Mouse (Mus musculus): ENCODE measurements at regions not wholly inside any gene's neighbourhood (a gene's known extent, or its start where the extent isn't known, plus 50 kb on each side); places are given as distances from the start of the nearest gene placed in this dataset.

DNA sequence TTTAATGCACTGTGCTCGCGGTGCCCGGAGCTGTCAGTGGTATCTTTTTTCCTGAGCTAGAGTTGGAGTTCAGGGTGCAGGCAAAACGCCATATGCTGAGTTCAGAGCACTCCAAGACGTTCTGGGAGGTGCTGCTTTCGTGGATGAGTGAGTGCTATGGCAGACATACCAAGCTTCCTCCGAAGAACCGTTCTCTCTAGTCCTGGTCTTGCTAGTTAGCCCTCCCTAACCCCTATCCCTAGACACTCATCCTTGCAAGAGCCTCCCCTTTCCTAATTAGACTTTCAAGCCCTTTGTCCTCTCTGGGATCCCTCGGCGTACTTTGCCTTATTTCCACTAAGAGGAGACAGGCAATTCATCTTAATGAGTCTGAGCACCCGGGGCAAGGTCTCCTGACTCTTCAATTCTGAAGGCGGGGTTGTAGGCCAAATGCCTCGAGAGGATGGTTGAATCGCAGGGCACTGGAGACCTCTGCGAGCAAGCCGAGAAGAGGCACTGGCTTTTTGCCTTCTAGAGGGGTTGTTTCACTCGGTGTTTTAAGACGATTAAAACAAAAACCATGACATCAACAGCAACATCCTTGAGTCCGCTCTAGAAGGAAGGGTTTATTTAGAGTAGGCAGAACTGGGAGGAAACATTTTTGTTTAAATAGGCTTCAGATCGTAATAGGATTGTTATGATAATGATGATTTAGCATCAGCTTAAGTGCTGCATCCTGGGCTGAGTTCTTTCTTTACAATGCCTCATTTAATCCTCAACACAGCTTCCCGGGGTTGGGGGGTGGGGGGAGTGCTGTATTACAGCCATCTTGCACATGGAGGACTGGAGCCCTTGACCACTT is 243.6 kb downstream of the Ndfip2 start:
- DNase-seq (ENCODE audit: extremely low read depth, low read depth) = no peak

DNA sequence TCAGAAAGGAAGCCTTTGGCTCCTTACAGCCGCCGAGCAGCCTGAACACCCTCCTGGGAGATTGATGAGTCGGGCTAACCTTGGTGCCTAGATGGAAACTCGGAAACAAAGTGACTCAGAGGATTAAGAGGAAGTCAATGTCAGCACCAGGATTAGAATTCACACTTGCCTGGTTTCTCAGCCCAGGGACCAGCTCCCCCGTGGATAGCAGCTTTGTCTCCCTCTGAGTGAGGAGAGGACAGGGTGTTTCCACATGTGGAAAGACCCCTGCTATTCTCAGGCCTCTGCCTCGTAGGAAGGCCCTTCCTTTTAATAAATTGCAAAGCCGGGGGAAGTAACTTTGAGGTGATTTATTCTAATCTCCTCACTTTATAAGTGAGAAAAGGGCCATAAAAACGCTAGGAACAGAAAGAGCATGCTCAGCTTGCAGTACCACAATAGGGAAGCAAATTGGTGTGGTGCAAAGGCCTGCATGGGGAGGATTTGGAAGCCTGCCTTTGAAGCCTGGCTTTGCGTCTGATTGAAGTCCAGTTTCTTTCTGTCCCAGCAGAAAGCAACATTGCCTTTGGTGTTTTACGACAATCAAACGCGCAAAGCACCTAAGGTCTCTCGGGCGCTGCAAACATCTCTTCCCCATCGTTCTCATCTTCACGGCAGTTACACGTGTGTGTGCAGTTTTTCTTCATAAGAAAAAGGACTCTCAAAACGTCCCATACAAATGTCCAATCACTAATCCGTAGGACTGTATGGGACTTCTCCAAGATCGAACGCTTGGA is 242.8 kb downstream of the Ndfip2 start:
- DNase-seq (ENCODE audit: extremely low read depth, low read depth) = no peak

DNA sequence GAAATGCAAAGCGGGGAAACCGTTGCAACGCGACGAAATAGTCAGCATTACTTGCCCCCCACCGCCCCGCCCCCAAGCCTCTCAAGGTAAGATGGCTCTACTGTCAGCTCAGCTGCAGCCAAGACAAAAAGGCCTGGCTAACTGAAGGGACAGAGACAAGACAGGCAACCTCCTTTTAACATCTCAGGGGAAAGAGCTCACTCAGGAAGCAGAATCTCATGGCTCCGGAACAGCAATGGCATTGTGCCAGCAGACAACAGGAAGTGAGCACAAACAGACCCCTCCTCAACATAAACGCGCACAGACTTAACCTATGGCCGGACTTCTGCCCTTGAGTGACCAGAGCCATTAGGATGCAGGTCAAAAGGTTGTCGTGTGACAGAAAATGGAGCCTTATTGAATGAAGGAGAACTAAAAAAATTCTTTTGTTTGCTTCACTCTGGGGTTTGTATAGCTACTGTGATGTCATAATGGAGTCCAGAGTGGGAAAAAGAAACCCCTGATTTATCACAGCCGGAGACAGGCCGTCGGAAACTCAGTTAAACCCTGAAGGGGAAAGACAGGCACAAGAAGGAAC is 241.0 kb downstream of the Ndfip2 start:
- no peak for DNase-seq (ENCODE audit: extremely low read depth, low read depth)

DNA sequence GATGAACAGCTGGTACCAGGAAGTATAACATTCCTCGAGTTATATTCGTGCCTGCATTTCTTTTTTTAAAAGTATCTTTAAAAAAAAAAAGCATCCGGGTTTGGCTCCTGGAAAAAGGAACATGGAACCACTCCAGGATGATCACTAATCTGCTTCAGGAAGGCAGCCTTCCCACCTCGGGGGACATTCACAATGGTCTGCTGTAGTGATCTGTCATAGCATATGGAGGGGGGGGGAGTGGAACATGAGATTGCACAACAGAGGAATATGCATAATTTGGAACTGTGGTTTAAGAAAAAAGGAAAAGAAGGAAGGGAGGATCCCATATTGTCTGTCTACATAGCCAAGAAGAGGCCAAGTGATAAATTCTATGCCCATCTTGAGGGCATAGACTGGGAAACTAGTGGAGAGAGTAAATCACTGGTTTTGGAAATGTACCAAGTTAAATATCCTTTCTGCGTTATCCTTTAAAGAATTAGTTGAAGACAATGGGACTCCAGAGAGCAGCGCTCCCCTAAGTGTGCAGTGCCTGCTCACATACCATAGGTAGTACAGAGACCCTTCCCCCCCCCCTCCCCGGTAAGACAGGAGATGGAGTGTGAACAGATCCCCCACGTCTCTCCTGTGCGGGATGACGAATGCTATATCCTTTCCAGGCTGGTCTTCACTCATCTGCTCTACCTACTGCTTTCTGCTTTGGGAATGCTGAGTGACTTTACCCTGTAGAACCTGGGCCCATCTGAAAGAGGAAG is 240.0 kb downstream of the Ndfip2 start:
- DNase-seq (ENCODE audit: extremely low read depth, low read depth) = no peak

DNA sequence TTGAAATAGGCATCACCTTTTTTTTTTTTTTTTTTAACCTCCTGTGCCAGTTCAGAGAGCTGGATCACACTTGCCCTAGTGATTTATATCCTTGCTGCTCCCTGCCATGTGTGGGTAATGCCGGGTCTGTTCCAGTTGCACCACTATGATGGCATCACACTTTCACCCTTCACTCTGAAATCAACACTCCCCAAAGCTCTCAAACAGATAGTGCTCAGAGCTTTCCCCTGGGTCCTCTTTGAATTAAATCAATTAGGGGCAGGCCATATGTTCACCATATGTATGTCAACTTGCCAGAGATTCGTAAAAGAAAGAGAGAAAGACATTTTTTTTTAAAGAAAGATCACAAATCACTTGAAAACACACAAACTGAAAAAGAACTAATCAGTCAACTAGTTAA is 236.8 kb downstream of the Ndfip2 start:
- DNase-seq (ENCODE audit: extremely low read depth, low read depth) = no peak

DNA sequence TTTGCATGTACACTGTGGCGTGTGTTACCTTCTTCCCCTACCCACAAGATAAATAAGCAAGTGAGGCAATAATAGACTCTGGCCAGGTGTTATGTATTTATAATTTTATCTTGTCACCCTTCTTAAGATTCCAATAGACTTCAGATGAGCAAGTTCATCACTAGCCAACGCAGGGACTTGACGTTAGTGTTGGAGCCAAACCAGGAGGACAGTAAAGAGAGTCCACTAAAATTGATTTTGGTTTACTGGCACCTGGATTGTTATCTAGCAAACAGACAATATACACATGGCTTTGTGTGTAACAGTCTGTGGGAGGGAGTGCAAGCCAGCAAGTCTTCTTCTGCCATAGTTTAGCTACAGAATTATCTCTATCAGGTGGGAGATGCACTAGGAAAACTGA is 236.0 kb downstream of the Ndfip2 start:
- DNase-seq (ENCODE audit: extremely low read depth, low read depth) = no peak

DNA sequence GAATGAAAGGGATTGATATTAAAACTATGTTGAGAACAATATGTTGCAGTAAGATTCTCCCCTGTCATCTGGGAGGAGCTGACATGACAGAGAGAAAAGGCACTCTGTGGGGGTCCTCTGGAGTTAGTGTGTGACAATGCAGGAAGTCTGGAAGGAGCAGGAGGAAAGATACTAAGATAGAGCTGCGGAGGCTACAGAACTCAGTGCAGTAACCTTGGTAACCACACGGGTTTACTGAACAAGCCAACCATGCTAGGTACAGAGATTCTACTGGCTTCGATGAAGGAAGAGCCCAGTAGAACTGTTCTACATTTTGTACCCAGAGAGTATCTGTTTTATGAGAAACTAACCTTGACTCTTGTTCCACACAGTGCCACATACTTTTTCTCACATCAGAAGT is 231.8 kb downstream of the Ndfip2 start:
- DNase-seq (ENCODE audit: extremely low read depth, low read depth) = no peak

DNA sequence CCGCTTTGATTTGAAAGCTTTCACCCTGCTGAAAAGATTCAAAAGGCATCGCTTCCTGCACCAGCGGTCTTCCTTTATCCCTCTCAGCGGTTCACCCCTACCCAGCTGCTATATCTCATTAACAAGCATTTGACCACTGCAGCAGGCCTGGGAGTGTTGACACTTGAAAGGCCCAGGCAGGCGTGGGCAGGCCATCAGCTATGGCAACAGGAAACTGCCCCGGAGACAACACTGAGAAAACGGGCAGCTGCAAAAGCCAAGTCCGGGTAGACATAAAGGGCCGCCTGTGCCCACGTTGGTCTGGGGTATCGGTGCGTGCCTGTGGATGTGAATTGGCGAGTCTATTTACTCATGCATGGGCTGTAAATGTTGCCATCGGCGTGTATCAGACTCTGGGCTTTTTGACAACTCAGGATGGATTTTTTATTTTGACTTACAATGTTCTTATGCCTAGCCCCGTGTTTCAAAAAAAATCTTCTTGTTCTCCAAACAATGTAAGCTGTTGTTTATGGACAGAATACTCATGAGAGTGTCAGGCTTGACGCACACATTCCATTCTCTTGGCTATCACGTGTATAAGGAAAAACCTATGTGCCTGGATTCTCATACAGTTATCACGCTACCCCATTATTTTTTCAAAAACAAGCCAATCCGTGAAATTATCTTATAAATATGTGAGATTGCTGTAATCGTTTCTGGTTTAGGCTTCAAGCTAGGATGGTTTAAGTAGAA is 225.1 kb downstream of the Ndfip2 start:
- DNase-seq (ENCODE audit: extremely low read depth, low read depth) = no peak

DNA sequence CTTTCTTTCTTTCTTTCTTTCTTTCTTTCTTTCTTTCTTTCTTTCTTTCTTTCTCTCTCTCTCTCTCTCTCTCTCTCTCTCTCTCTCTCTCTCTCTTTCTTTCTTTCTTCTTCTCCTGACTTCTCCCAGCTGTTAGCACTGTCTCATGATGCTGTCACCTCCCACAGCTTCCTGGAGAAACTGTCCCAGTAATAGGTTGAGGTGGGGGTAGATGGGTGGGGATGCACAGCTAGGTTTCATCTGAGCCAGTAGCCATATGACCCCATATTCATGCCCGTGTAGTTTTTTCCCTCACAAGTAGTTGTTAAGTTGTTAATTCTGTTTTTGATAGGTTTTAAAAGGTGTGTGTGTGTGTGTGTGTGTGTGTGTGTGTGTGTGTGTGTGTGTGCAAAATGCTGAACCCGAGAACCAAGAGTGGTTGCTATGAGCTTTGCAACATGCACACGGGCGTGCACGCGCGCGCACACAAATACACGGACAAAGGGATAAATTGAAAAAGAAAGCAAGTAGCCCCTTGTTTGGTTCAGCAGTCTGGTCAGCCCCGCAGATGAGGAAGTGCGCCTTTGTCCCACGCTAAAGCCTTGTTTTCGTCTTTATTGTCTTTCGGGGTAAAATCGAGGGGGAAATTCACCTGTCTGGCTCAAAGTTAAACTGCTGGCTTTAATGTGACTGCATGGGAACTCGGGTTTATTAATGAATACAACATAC is 224.4 kb downstream of the Ndfip2 start:
- no peak for DNase-seq (ENCODE audit: extremely low read depth, low read depth)

DNA sequence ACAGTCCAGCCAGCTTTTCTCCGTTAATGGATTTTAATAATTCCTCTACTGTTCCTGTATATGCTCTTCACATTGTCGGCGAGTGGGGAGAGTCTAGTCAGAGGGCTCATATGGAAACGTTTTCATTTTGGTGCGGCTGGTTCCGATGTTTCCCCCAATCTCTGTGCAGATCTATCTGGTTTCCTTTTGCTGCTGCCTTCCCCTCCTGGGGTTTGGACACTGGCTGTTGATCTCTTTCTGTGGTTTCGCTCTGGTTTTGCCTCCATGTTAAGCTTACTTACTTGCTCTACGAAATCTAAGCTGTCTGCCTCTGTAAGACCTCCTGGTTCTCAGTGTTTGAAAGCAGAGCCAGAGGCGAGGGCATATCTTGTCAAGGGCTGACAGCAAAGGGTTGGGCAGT is 221.7 kb downstream of the Ndfip2 start:
- no peak for DNase-seq (ENCODE audit: extremely low read depth, low read depth)

DNA sequence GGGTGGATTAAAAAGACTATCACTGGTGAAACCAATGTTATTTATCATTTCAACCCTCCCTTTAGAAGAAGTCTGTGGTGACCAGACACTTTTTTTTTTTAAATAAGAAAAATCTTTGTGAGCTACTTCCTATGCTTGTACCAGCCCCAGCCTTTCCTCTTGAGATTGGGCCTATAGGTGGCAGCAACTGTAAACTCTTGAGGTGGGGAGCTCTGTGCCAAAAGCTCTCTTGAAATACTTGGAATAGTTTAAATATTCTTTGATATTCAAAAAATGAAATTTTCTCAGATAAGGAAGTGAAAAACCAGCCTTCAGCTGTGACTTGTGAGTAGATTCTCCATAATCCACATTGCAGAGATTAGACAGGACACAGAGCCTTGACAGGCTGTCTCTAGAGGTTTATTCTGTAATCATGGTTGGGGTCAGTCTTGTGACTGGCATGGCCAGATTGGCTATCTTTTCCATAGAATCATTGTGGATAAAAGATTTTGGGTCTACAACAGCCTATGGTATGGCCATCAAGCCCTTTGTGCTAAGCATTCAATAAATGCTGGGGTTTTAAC is 216.7 kb downstream of the Ndfip2 start:
- DNase-seq (ENCODE audit: extremely low read depth, low read depth) = no peak

DNA sequence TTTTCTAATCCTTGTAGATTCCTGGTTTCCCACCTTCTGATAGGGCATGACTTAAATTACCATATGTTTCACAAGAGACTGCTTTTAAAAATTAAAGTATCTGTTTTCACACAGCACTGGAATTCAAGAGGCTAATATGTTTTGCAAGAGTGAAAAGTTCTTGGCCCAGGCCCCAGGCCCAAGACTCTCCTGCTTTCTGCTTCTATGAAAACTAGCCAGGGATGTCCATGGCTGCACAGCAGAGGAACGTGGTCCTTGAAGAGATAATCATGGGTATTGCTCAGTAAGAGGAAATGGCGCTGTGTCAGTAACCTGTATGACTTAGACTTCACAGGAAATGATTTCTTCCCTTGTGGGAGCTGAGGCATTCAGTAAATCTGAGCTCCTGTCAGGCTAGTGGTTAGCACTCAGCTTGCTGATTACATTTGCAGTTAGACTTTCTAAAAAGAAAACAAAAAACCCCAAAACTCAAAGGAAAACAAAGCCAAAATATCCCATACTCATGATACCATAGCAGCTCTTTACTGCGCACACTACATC is 190.6 kb downstream of the Ndfip2 start:
- no peak for DNase-seq (ENCODE audit: extremely low read depth, low read depth)

DNA sequence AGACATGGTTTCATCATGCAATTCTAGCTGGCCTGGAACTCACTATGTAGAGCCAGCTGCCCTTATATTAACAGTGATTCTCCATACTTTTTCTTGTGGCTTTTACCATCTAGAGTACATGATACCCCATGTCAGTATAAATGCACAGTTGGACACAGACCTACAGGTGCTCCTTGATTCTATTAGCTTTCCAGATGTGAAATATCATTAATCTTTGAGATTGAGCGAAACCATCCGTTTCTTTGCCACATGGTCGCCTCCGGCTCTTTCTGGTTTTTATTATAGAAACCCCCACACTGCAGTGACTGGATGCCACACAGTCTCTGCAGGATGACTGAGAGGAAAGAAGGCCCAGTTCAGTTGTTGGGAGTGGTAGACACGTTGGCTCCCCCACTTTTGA is 188.7 kb downstream of the Ndfip2 start:
- DNase-seq (ENCODE audit: extremely low read depth, low read depth) = no peak

DNA sequence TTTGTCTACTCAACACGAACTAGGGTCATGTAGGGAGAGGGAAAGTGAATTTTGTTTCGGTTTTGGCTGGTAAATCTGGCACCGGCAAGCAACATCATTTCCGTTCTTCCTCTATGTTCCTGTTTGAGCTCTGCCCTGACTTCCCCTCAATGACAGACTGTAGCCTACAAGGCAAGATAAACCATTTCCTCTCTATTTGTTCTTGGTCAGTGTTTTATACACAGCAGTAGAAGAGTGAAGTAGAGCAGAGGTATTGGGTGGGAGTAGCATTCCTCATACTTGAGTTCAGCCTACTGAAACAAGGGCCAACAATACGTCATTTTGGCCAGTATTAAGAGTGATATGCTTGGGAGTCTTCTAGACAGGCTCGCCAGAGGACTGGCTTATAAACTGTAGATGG is 177.0 kb downstream of the Ndfip2 start:
- no peak for DNase-seq (ENCODE audit: extremely low read depth, low read depth)

DNA sequence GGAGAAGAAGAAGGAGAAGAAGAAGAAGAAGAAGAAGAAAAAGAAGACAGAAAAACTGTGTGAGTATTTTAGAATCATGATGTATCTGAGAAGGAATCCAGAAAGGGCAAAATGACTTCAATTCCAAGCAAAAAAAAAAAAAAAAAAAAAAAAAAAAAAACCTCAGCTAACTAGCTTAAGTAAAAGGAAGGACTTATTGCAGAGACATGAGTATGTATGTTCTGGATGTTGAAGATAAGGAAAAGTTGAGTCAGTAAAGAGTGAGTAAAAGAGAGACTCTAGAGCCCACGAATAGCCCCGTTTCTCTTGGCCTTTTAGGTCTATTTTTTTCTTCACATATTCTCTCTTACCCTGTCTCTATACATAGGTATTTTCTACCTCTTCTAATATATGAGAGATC is 175.1 kb downstream of the Ndfip2 start:
- DNase-seq (ENCODE audit: extremely low read depth, low read depth) = no peak

DNA sequence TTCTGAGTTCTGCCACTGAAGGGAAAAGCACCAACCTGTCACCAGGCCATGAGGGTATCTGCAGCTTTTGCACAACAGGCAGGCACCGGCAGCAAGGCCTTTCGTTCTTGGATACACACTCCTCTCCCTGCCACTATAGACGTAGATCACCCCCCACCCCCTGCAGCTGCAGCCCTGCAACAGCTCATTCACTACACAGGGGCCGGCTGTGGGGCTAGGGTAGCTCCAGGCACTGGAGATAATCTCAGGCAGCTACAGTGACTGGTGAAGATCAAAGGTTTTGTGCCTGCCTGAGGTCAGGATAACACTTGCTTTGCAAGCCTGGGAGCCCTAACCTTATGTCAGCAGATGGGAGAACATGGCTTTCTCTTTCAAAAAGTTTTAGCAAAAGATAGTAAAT is 174.3 kb downstream of the Ndfip2 start:
- DNase-seq (ENCODE audit: extremely low read depth, low read depth) = no peak

DNA sequence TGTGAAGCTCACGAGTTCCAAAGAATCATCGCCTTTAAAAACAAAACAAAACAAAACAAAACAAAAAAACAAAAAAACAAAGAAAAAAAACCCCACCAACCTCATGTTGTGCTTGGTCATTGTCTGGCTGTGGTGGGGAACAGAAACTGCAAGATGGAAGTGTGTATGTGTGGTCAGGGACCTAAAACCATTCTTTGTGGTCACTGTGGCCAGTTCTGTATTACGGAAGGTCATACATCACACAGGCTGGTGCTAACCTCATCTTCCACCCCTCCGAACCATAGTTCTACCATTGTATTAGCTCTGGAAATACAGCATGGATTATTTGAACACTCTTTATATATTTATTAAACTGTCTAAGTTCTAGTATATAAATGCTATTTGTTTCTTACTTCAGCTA is 173.2 kb downstream of the Ndfip2 start:
- no peak for DNase-seq (ENCODE audit: extremely low read depth, low read depth)

DNA sequence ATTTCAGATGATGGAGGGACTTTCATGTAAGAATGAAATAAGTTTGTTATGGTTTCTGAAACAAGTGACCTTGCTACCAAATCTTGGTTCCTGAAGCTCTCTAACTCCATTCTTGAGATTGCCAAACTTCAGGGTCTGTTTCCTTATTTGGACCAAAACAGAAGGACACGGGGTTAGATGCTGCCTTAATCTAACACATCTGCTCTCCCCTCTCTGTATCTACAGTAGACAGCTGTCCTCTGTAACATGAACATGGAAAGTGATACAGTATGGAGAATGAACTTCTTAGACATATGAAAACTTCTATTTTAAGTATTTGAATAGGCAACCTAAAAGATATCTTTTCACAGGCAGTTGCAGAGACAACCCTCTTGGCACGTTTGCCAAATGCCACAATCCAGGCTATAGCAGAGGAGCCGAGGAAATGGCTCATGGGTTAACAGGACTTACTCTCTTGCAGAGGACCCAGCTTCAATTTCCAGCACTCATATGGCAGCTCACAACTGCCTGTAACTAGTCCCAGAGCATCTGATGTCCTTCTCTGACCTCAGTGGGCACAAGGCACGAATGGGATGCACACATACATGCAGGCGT is 171.4 kb downstream of the Ndfip2 start:
- no peak for DNase-seq (ENCODE audit: extremely low read depth, low read depth)

DNA sequence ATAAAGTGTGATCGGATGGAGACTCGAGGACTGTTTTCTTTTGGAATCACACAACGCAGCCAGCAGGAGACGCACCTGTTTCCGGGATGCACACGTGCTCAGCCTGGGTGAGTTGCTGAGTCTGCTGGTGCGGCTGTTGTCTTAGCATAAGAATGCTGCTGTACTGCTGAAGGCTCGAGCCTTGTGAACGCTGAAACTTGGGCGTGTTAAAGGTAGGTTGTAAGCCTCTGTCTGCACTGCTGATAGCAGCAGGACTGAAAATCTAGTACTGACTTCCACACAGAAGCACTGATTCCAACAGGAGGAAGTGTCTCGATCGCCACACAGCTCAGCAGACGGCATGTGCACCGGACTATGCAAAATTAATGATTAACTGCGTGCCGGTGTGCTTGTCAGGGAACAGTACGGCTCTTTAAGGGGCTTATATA is 169.1 kb downstream of the Ndfip2 start:
- DNase-seq (ENCODE audit: extremely low read depth, low read depth) = no peak
